Mouse (Mus musculus) thymus, postnatal 4 days (tissue): ENCODE results near the gene Nol4l.

Experiments
- DNase-seq: peaks from one replicate; pipeline ENCODE4 v3.0.0; 2021

Nol4l gene

GRCm38 (mm10) chr2:153443434-153444240 is 86.1 kb downstream of the Nol4l start:
- DNase-seq, result peak; percentile 62

DNA sequence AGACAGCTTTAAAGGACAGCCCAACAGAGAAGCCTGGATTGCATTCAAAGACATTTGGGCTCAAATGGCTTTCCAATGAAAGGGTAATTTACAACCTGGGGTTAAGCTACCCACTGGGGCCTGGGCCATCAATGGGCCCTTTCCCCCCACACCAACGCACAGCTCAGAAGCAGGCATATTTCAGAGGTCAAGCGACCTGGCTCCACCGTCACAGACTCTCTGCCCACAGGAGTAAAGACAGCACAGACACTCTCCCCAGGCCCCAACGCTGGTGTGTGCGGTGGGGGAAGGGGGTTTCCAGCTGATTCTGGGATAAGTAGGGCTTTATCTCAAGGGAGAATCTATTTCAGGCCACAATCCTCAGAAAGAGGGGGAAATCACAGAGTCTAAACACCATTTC is 87.1 kb downstream of the Nol4l start:
- no peak for DNase-seq

DNA sequence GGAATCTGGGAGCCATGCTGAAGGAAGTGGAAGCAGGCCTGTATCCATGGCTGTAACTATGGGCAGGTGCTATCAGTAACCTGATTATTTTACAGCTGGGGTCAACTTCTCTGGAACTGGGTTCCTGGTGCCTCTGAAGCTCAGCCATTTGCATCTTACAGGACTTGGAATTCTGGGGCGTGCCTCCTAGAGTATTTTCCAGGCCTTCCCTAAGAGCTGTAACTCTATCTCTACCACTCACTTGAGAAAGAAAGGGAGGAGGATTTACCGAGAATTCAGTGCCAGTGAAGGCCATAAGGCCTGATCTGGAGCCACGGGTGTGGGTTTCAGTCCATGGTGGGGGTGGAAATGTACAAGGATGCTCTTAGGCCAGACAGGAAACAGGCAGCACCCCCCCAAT is 88.5 kb downstream of the Nol4l start:
- no peak for DNase-seq

- DNase-seq, result no peak
Observed at GRCm38 (mm10) chr2:153440755-153441154, 89.0 kb downstream of the Nol4l start.

DNA sequence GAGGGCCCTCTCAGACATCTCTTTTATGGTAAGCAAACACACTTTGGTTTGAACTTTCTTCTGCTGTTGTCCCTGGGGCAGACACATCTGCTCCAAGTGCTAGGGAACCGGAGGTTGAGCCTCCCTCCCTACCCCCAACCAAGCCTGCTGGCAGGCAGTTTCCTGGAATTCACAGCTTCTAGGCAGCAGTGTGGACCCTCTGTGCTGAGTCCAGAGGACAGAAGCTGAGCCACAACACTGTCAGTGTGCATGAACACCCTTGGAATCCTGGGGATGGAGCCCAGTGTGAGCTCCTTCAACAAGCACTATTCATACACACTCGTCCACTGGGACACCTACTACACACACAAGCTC is 92.5 kb downstream of the Nol4l start:
- DNase-seq, result no peak

DNA sequence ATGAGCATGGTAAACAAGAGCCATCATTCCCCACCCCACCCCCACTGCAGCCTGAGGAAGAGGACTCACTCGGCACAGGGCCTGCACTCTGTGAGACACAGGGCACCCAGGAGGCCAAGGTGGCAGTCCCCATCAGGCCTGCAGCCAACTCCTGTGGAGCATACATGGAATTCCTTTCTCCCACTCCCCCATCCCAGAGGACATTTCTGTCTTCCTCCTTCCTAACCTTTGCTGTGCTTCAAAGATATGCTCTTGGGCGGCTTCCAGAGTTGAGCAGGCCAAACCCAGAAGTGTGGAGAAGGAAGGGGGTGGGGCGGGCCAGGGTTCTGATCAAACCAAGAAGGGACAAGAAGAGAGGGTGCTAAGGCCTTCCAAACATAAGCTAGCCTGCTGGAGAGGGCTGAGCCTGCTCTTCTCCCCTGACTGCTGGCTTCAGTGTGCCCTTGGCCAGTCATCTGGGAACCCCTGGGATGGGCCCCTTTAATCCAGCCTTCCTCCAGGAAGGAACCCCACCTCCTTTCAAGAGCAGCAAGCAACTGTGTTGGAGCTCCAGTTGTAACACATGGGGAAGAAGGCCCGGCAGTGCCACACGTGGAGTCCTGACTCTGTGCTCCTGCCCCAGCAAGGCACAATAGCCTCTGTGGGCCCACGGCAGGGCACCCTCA is 93.0 kb downstream of the Nol4l start:
- no peak for DNase-seq

- no peak for DNase-seq
Observed at GRCm38 (mm10) chr2:153434880-153435831, 94.6 kb downstream of the Nol4l start.

DNA sequence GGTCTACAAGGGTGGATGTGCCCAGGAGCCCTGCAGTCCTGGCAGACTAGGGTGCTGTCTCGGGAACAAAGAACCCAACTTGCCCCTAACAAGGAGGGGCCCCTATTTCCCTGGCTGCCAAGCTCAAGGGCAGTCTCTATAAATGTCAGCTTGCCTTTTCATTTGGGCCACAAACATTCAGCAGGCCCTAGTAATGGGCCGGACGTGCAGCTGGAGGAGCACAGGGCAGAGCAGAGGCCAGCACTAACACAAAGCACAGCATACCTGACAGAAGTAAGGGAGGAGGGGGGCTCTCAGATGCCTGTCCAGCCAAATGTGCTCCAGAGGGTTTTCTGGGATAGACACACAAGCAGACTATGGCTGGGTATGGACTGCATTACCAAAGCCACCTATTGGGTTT is 95.9 kb downstream of the Nol4l start:
- no peak for DNase-seq

- no peak for DNase-seq
Observed at GRCm38 (mm10) chr2:153432492-153432891, 97.3 kb downstream of the Nol4l start.

DNA sequence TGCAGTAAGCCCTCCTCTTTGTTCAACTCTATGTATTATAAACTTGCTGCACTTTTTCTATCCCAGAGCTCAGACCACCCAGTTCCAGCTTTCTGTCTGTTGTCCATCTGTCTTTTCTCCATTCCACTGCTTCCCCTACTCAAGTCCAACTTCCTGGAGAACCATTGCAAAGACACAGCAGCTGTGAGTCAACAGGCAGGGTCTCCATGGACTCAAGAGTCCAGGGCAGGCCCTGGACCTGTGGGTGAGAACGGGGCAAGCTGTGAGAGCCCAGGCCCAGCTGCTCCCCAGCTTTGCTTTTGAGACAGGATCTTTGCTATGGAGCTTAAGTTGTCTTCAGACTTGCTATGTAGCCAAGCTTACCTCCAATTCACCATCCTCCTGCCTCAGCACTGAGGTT is 99.2 kb downstream of the Nol4l start:
- DNase-seq, result no peak

DNA sequence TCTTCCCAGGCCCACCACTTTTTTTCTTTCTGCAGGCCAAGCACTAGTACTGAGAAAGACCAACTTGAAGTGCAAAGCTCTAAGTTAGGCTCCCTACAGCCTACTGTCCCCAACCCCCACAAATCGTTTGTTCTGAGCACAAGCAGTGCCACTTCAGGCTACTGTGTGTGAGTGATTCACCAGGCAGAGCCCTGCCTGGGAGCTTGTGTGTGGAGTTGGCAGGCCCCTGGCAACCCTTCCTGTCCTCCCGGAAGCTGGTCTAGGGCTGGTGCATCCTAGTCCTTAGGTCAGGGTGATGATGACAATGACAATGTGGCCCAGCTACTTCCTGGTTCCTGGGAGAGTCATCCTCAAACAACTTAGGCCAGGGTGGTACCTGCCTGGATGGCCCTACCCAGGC is 101.3 kb downstream of the Nol4l start:
- DNase-seq, result no peak

DNA sequence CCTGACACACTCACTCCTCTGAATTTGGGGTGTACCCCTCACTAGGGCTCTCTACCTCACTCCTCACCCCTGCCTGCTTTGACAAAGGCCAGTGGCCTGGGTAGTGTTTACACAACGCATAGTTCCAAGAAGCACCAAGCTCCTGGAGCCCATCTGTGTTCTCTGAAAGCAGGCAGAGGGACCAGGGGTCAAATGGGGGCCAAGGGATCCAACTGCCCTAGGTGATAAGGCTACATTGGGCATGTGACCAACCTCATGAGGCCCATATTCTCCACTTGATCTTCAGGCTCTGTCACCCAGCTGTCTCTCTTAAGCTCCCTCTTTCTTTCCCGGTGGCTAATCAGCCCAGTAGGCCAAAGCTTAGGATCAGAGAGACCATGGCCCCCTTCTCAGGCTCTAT is 102.8 kb downstream of the Nol4l start:
- no peak for DNase-seq

GRCm38 (mm10) chr2:153425998-153426670 is 103.6 kb downstream of the Nol4l start:
- no peak for DNase-seq

GRCm38 (mm10) chr2:153425124-153425844 is 104.5 kb downstream of the Nol4l start:
- DNase-seq, result no peak

- DNase-seq, result no peak
Observed at GRCm38 (mm10) chr2:153424557-153424956, 105.2 kb downstream of the Nol4l start.

- no peak for DNase-seq
Observed at GRCm38 (mm10) chr2:153423113-153423512, 106.7 kb downstream of the Nol4l start.

DNA sequence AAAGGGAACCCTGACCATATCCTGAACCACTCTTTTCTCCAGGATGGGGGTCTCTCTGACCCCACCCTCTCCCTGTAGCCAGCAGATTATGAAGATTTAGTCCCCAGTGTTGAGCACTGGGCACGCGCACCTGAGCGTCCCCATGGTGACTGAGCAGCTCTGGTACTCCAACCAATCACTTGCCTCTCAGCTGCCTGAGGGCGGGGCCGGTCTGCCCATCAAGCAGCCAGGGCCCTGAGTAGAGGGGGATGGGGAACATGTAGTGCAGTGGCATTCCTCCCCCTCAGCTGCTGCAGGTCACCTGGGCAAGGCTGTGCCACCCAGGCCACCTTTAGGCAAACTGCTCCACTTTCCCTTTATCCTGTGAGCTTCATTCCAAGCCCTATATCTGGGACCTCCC is 107.7 kb downstream of the Nol4l start:
- DNase-seq, result no peak

GRCm38 (mm10) chr2:153421233-153421632 is 108.5 kb downstream of the Nol4l start:
- no peak for DNase-seq

DNA sequence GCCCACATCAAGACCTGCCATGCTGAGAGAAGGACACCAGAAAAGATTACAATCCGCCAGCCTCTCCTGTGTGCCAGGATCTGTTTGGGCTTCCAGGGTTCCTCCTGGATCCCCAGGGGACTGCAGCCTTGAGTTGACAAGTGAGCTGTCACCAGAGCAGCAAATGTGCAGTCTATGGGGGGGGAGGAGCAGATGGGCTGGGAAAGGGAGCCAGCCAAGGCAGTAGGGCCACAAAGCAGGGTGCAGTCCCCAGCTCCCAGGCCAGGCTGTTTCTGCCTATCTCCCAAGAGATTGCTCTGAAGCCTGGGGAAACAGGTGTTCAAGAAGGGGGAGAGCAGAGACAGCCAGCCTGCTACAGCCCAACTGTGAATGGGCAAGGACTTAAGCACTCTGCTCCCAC is 111.4 kb downstream of the Nol4l start:
- DNase-seq, result no peak

DNA sequence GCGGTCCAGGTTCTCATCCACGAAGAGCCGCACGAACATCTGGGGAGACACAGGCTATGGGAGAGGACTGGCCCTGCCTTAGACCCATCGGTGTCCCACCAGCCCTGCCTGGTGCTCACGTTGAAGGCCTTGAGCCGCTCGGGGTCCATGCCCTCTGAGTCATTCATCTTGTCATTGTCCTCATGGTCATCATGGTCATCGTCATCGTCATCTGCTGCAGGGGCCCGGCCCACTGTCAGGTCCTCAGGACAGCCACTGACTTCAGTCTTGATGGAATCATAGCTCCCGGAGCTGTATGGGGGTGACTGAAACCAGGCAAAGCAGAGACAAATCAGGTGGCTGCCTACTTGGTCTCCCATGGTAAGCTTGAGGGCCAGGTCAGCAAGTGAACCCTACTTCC is 111.9 kb downstream of the Nol4l start:
- no peak for DNase-seq

- peak; percentile 75 for DNase-seq
Observed at GRCm38 (mm10) chr2:153414607-153415006, 115.2 kb downstream of the Nol4l start.

DNA sequence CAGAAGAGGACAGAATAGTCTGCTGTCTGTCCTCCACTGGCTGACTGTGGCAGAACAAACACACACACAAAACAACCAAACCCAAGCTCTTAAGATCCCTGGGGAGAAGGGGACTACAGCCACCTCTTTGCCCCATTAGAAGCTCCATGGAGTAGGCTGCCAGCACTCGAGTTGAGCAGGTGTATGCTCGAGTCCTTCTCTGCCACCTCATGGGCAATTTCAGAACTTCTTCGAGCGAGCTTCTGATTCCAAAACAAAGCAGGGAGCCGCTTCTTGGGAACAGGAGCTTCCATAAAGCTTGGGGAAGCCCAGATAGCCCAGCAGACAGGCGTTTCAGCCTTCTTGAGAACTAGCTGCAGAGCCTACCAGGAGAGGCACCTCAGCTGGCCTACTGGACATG is 117.2 kb downstream of the Nol4l start:
- DNase-seq, result no peak
